Mouse (Mus musculus) hindbrain, embryonic 15.5 days (tissue): ENCODE data around the gene Brd7. TPM values are rescaled to one million over a fixed set of nuclear protein-coding genes. Genes with fewer than 3 reads are reported as not detected.

Source experiments
- ATAC-seq: fragments of 200-750 bp; cut with Nextera tagmentation; 2 replicates; pipeline ENCODE4 v1.8.0; 2017; ENCODE audit warnings: low read depth, moderate number of reproducible peaks, moderate TSS enrichment; ENCODE audit not compliant: low FRiP score
- H3K27ac ChIP-seq: fragments of 300-500 bp; sonication (generic); replicated peaks from 2 replicates; pipeline ENCODE4 v1.5.1; 2015; ENCODE audit warnings: mild to moderate bottlenecking, inconsistent platforms
- H3K27me3 ChIP-seq: fragments of 300-500 bp; sonication (generic); 2 replicates; pipeline ENCODE4 v1.6.1; 2015; ENCODE audit warnings: control low read depth, inconsistent platforms
- H3K36me3 ChIP-seq: fragments of 300-500 bp; sonication (generic); 2 replicates; pipeline ENCODE4 v1.6.1; 2015; ENCODE audit warnings: control low read depth, inconsistent platforms
- H3K4me1 ChIP-seq: fragments of 300-500 bp; sonication (generic); replicated peaks from 2 replicates; pipeline ENCODE4 v1.6.1; 2015; ENCODE audit warnings: control low read depth, inconsistent platforms
- H3K4me2 ChIP-seq: fragments of 300-500 bp; sonication (generic); 2 replicates; pipeline ENCODE4 v1.6.1; 2015; ENCODE audit warnings: moderate library complexity, mild to moderate bottlenecking, inconsistent platforms
- H3K4me3 ChIP-seq: fragments of 300-500 bp; sonication (generic); 2 replicates; pipeline ENCODE4 v1.5.1; 2015; ENCODE audit warnings: mild to moderate bottlenecking, inconsistent platforms
- H3K9ac ChIP-seq: fragments of 300-500 bp; sonication (generic); 2 replicates; pipeline ENCODE4 v1.6.1; 2015; ENCODE audit warnings: inconsistent platforms
- H3K9me3 ChIP-seq: fragments of 300-500 bp; sonication (generic); 2 replicates; pipeline ENCODE4 v1.6.1; 2016; ENCODE audit warnings: control low read depth, inconsistent platforms
- WGBS: fragments of 180-500 bp; shearing (Covaris S2); methylation state at CpG from one replicate; pipeline ENCODE4 v1.1.7; 2015; 5-methylcytosine and 5-hydroxymethylcytosine counted together
- polyA plus RNA-seq: library from polyadenylated mRNA; unstranded; fragments of >200 nt; fragmentation: Nextera tagmentation; extraction: Ambion mirVana; gene quantifications from 2 replicates; pipeline ENCODE4 v1.2.1, GENCODE M21; 2015

Gene Brd7
- 61.9 and 62.7 TPM in 2 replicates for polyA plus RNA-seq

DNA sequence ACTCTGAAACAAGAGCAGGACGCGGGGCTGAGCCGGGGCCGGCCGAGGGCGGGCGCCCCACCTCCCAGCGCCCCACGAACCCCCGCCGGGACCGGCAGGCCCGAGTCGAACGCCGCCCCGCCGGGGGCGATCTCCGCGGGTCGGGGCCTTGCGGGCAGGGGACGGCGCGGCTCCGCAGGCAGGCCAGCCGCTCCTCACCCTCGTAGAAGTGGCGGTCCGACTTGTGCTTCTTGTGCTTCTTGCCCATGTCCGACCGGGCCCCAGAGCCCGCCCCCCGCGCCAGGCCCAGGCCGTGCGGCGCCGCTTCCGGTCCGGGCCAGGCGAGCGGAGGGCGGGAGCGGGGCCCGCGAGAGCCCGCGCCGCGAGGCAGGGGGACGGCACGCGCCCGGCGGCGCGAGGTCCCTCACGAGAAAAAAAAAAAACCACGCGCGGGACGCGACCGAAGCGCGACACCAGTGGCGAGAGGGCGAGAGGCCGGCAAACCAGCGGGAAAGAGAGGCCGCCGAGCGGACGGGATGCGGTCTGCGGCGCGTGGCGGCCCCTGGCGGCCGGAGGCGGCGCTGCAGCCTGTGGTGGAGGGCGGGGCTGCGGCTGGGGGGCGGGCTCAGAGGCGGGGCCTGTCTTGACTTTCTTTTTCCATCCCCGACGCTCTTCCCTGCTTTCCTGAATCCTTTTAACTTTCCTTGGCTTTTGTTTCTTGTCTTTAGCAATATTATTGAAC lies at the start of gene Brd7:
Gene Brd7 (minus strand): TSS at position 487 of the 721 bp plus-strand sequence.
- peak within 1 kb of the TSS; percentile 83 for H3K4me2 ChIP-seq
- H3K27ac ChIP-seq: peak within 1 kb of the TSS; percentile 90
- under 1% methylated on average over 81 of the region's 91 CpGs for WGBS
- H3K4me3 ChIP-seq: peak within 1 kb of the TSS; percentile 98
- peak within 1 kb of the TSS; percentile 95 for H3K9ac ChIP-seq
- H3K9me3 ChIP-seq: no peaks in the 10 kb centered on the region
- H3K36me3 ChIP-seq: peaks cover 13% of the 10 kb centered on the region
- no peaks in the 10 kb centered on the region for H3K27me3 ChIP-seq
- H3K4me1 ChIP-seq: peaks cover 23% of the 10 kb centered on the region
- ATAC-seq: peak; percentile 90

DNA sequence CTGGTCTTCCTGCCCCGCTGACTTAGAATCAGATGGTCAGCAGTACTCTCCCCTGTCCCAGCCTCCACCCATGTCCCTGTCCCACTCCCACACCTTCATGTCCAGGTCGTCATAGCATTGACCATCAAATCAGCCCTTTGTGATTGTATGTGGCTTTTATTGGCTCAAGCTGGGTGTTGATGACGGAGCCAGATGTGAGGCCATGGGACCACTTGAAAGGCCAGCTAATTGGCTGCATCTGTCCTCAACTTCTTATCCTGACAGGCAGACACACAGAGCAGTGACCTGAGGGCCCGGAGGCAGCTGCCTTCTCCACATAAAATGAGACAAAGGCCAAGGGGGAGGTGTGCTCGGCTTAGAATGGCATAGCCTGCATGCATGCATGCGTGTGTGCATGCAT lies 49.5 kb upstream of the Brd7 start:
- H3K4me1 ChIP-seq: no peaks in the 10 kb centered on the region
- 69% methylated on average over 6 of the region's 6 CpGs for WGBS
- H3K27ac ChIP-seq: no peak overlapping the region
- no peaks in the 10 kb centered on the region for H3K9me3 ChIP-seq
- H3K4me2 ChIP-seq: no peak overlapping the region
- no peak overlapping the region for H3K4me3 ChIP-seq
- H3K27me3 ChIP-seq: no peaks in the 10 kb centered on the region
- ATAC-seq: no peak
- no peak overlapping the region for H3K9ac ChIP-seq
- no peaks in the 10 kb centered on the region for H3K36me3 ChIP-seq

- H3K27ac ChIP-seq: no peak overlapping the region
- ATAC-seq: no peak
- H3K4me3 ChIP-seq: no peak overlapping the region
- no peaks in the 10 kb centered on the region for H3K27me3 ChIP-seq
- 70% methylated on average over 11 of the region's 11 CpGs for WGBS
- H3K9ac ChIP-seq: no peak overlapping the region
- no peak overlapping the region for H3K4me2 ChIP-seq
- no peaks in the 10 kb centered on the region for H3K9me3 ChIP-seq
- H3K4me1 ChIP-seq: no peaks in the 10 kb centered on the region
- no peaks in the 10 kb centered on the region for H3K36me3 ChIP-seq
Observed at GRCm38 (mm10) chr8:88409401-88409940, 47.5 kb upstream of the Brd7 start.

DNA sequence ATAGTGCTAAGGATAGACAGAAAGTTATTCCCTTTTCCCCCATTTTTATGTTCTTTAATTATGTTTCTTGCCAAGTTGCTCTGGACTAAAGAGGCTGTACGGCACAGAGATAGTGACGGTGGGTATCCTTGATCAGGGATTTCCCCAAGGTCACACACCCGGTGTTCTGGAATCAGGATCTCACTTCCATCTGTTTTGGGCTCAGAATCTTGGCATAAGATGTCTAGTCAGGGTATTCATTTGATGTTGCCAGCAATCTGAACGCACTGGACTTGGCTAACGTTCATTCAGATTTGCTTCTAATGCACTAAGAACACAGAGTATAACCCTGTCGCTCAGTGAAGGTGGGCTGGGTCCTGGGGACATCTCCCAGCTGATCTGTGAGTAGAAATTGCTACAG lies 45.7 kb upstream of the Brd7 start:
- Histone ChIP-seq H3K4me2 (no peak overlapping the region), H3K36me3 (no peaks in the 10 kb centered on the region)

GRCm38 (mm10) chr8:88398060-88398459 lies 36.1 kb upstream of the Brd7 start:
- no peak overlapping the region for H3K9ac ChIP-seq
- no peaks in the 10 kb centered on the region for H3K27me3 ChIP-seq
- no peak overlapping the region for H3K27ac ChIP-seq
- no peaks in the 10 kb centered on the region for H3K36me3 ChIP-seq
- no peaks in the 10 kb centered on the region for H3K4me1 ChIP-seq
- WGBS: 95% methylated on average over 4 of the region's 4 CpGs
- H3K4me3 ChIP-seq: no peak overlapping the region
- no peak for ATAC-seq
- H3K9me3 ChIP-seq: no peaks in the 10 kb centered on the region
- H3K4me2 ChIP-seq: no peak overlapping the region

More for the DNA sequence above, 45.7 kb upstream of the Brd7 start:
- Histone ChIP-seq H3K27me3 (no peaks in the 10 kb centered on the region), H3K4me1 (no peaks in the 10 kb centered on the region), H3K9ac (no peak overlapping the region), H3K27ac (no peak overlapping the region), H3K4me3 (no peak overlapping the region), H3K9me3 (no peaks in the 10 kb centered on the region)
- ATAC-seq: no peak
- WGBS: 90% methylated on average over 6 of the region's 6 CpGs

GRCm38 (mm10) chr8:88393298-88393697 lies 31.3 kb upstream of the Brd7 start:
- Histone ChIP-seq H3K9me3 (no peaks in the 10 kb centered on the region), H3K36me3 (no peaks in the 10 kb centered on the region), H3K27me3 (no peaks in the 10 kb centered on the region), H3K27ac (no peak overlapping the region), H3K4me3 (no peak overlapping the region), H3K9ac (no peak overlapping the region), H3K4me2 (no peak overlapping the region), H3K4me1 (no peaks in the 10 kb centered on the region)
- ATAC-seq: no peak
- WGBS: 94% methylated on average over 3 of the region's 3 CpGs

DNA sequence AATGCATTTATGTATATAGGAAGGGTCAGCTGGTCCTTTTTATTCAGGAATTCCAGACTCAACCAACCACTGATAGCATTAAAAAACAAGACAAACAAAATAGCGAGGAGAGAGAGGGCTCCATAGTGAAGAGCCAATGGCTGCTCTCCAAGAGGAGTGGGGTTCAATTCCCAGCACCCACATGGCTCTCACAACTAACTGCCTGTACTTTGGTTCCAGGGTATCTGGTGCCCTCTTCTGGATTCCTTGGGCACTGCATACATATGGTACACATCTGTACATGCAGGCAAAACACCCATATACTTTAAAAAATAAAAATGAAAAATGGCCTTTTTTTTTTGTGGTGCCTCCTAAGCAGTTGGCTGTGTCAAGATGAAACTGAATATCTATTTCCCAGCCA lies 28.8 kb upstream of the Brd7 start:
- H3K27ac ChIP-seq: no peak overlapping the region

DNA sequence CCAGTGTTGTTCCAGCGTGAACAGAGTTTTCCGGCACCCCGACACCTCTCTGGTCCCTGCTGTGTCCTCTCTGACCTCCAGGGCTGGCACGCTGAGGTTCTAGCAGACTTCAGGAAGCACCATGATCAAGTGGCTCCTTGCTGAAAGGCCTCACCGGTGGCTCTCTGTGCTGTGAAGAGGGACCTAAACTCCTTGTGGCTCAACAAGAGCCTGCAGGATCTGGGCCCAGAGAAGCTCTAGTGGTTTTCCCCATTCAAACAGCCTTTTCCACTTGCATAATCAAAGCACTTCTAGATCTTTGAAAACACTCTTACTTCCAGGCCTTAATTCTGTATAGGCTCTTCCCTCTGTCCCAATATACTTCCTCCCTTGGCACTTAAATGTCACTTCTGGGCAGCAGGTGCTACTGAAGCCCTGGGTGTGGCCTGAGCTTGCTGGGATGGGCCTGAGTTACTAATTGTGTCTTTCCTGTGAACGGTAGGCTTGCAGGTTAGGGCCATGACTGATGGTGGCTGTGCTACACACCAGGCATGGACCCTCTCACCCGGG lies 26.8 kb upstream of the Brd7 start:
- H3K4me3 ChIP-seq: no peak overlapping the region
- H3K4me1 ChIP-seq: no peaks in the 10 kb centered on the region
- no peak overlapping the region for H3K9ac ChIP-seq
- H3K4me2 ChIP-seq: no peak overlapping the region
- H3K9me3 ChIP-seq: no peaks in the 10 kb centered on the region
- no peaks in the 10 kb centered on the region for H3K36me3 ChIP-seq
- 77% methylated on average over 7 of the region's 7 CpGs for WGBS
- H3K27me3 ChIP-seq: no peaks in the 10 kb centered on the region
- no peak overlapping the region for H3K27ac ChIP-seq
- no peak for ATAC-seq

More for the DNA sequence above, 28.8 kb upstream of the Brd7 start:
- WGBS: 90% methylated on average over 1 of the region's 1 CpGs
- Histone ChIP-seq H3K36me3 (no peaks in the 10 kb centered on the region), H3K4me2 (no peak overlapping the region), H3K4me3 (no peak overlapping the region), H3K27me3 (no peaks in the 10 kb centered on the region), H3K4me1 (no peaks in the 10 kb centered on the region), H3K9me3 (no peaks in the 10 kb centered on the region), H3K9ac (no peak overlapping the region)
- ATAC-seq: no peak

DNA sequence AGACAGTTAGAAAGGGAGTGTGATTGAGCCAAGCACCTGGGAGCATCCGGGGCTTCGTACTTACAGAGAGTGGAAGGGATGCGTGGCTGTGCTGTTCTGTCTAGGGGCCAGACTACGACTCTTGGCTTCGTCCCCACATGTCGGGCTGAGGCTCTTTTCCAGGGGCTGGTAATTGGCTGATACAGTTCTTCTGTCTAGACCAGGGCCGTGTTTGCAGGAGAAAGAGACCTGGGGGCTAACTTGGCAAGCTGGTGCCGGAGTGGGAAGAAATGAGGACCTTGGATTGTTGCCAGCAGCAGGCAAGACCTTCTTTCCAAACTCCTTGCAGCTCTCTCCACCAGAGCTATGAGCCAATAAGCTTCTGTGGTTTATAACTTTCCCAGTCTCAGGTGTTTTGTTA lies 25.9 kb upstream of the Brd7 start:
- H3K9ac ChIP-seq: no peak overlapping the region
- no peak overlapping the region for H3K27ac ChIP-seq
- no peaks in the 10 kb centered on the region for H3K27me3 ChIP-seq
- H3K4me3 ChIP-seq: no peak overlapping the region
- H3K4me2 ChIP-seq: no peak overlapping the region
- no peaks in the 10 kb centered on the region for H3K36me3 ChIP-seq
- ATAC-seq: peak; percentile 48; the same call in 1 of the 2 replicates
- H3K4me1 ChIP-seq: no peaks in the 10 kb centered on the region
- no peaks in the 10 kb centered on the region for H3K9me3 ChIP-seq
- 53% methylated on average over 8 of the region's 8 CpGs for WGBS

- no peak overlapping the region for H3K4me3 ChIP-seq
- no peaks in the 10 kb centered on the region for H3K9me3 ChIP-seq
- H3K9ac ChIP-seq: no peak overlapping the region
- WGBS: 89% methylated on average over 2 of the region's 2 CpGs
- no peak overlapping the region for H3K4me2 ChIP-seq
- H3K36me3 ChIP-seq: no peaks in the 10 kb centered on the region
- H3K27ac ChIP-seq: no peak overlapping the region
- ATAC-seq: no peak
- H3K27me3 ChIP-seq: no peaks in the 10 kb centered on the region
- H3K4me1 ChIP-seq: peaks cover 6% of the 10 kb centered on the region; the same call in 1 of the 2 replicates
Observed at GRCm38 (mm10) chr8:88383164-88383556, 21.2 kb upstream of the Brd7 start.

GRCm38 (mm10) chr8:88382311-88383163 lies 20.5 kb upstream of the Brd7 start:
- H3K36me3 ChIP-seq: no peaks in the 10 kb centered on the region
- 49% methylated on average over 31 of the region's 31 CpGs for WGBS

DNA sequence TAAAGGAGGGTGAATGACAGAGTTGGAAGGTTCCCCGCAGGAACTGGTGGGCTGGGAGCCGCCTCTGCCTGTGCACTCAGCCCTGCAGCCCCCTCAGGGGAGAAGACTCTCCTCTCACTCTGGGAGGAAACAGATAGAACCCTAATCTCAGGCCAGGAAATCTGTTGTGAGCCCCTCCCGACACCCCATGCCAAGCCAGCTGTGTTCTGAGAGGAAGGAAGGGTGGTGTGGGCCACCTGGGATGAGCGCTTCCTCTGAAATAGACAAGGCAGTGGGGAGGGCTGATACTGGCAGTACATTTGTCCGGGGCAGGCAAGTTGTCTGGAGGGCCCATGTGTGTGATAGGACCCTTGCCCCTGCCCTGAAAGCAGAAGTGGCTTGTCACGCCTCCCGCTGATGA lies 18.5 kb upstream of the Brd7 start:
- no peak for ATAC-seq
- Histone ChIP-seq H3K4me2 (no peak overlapping the region), H3K9ac (no peak overlapping the region), H3K27ac (no peak overlapping the region), H3K27me3 (peaks cover 1% of the 10 kb centered on the region; the same call in 1 of the 2 replicates), H3K9me3 (no peaks in the 10 kb centered on the region), H3K36me3 (no peaks in the 10 kb centered on the region), H3K4me1 (peaks cover 24% of the 10 kb centered on the region), H3K4me3 (no peak overlapping the region)
- WGBS: 77% methylated on average over 7 of the region's 7 CpGs

More at GRCm38 (mm10) chr8:88382311-88383163, 20.5 kb upstream of the Brd7 start:
- no peak overlapping the region for H3K9ac ChIP-seq
- H3K9me3 ChIP-seq: no peaks in the 10 kb centered on the region
- no peaks in the 10 kb centered on the region for H3K27me3 ChIP-seq
- H3K27ac ChIP-seq: no peak overlapping the region
- no peak overlapping the region for H3K4me2 ChIP-seq
- ATAC-seq: no peak
- H3K4me3 ChIP-seq: no peak overlapping the region
- peaks cover 7% of the 10 kb centered on the region; the same call in 1 of the 2 replicates for H3K4me1 ChIP-seq
